Mouse (Mus musculus): ENCODE measurements around the gene Gm9844.
"Not testable (repeated sequence)": the region's sequence is repeated elsewhere in the genome, so short reads cannot be mapped to it uniquely, and the experiment has no call there.

The Gm9844 gene

GRCm38 (mm10) chr7:24869532-24870165, 7.6 kb downstream of the Gm9844 start, which contains the start of the genes Lypd4 and Dmrtc2:
Gene Lypd4, minus strand, starts transcription at chr7:24869941.
Gene Dmrtc2, plus strand, starts transcription at chr7:24870057.
- DNase-seq, result no peak

- DNase-seq, result no peak
Measured at GRCm38 (mm10) chr7:24877588-24877987, 15.6 kb downstream of the Gm9844 start.

GRCm38 (mm10) chr7:24879620-24880019, 17.6 kb downstream of the Gm9844 start:
- no peak for DNase-seq

- DNase-seq, result no peak
Measured at GRCm38 (mm10) chr7:24882416-24883199, 20.6 kb downstream of the Gm9844 start.

- peak; percentile 99 for DNase-seq
Measured at GRCm38 (mm10) chr7:24883896-24884692, 22.1 kb downstream of the Gm9844 start, which contains the start of gene Rps19. Gene Rps19, plus strand, starts transcription at chr7:24884371.

GRCm38 (mm10) chr7:24884693-24885291, 22.8 kb downstream of the Gm9844 start:
- peak; percentile 60 to 69 for DNase-seq

- DNase-seq, result no peak
Measured at GRCm38 (mm10) chr7:24885468-24886307, 23.7 kb downstream of the Gm9844 start.

- DNase-seq, result peak in 1 of 2 experiments; percentile 43
Measured at GRCm38 (mm10) chr7:24886308-24886633, 24.3 kb downstream of the Gm9844 start.

GRCm38 (mm10) chr7:24887096-24887495, 25.1 kb downstream of the Gm9844 start:
- no peak for DNase-seq

GRCm38 (mm10) chr7:24889431-24890220, 27.6 kb downstream of the Gm9844 start:
- no peak for DNase-seq

GRCm38 (mm10) chr7:24890281-24891216, 28.5 kb downstream of the Gm9844 start:
- peak; percentile 86 to 87 for DNase-seq

- no peak for DNase-seq
Measured at GRCm38 (mm10) chr7:24891241-24892124, 29.5 kb downstream of the Gm9844 start.

GRCm38 (mm10) chr7:24892125-24892583, 30.1 kb downstream of the Gm9844 start:
- DNase-seq, result no peak

- DNase-seq, result not testable (repeated sequence)
Measured at GRCm38 (mm10) chr7:24895749-24896148, 33.7 kb downstream of the Gm9844 start.

- no peak for DNase-seq
Measured at GRCm38 (mm10) chr7:24896269-24896668, 34.3 kb downstream of the Gm9844 start.

GRCm38 (mm10) chr7:24897224-24897623, 35.2 kb downstream of the Gm9844 start, which contains the start of gene Cd79a:
Gene Cd79a, plus strand, starts transcription at chr7:24897381.
- peak in 1 of 2 experiments; percentile 50 for DNase-seq

GRCm38 (mm10) chr7:24897959-24898358, 35.9 kb downstream of the Gm9844 start:
- DNase-seq, result no peak

- no peak for DNase-seq
Measured at GRCm38 (mm10) chr7:24901114-24901513, 39.1 kb downstream of the Gm9844 start.

GRCm38 (mm10) chr7:24901842-24902241, 39.8 kb downstream of the Gm9844 start:
- DNase-seq, result no peak
